Mouse (Mus musculus): ENCODE data around the gene Gm42674.

- TF ChIP-seq CTCF (IDR thresholded peaks at IDR 0.05; ENCODE audit: extremely low read depth, insufficient read depth, insufficient read length, insufficient replicate concordance) (no peak), POLR2A (IDR thresholded peaks at IDR 0.05; ENCODE audit: low read depth, low read length) (no peak)
Measured at GRCm38 (mm10) chr3:90601486-90602110, at the start of gene Gm42674.
